ENCODE assay signal across 10 mouse cellular contexts in genomic region chr11:68150938-68151337, GRCm38 (mm10).
DNase-seq lines count a peak whose midpoint lies in the region; ATAC-seq and TF ChIP-seq lines count a peak whose summit lies in the region.
"Had no signal": no experiment of that assay in that cellular context is flagged by ENCODE, and none has a peak within 500 bp of the region (broad histone marks: within the 10 kb centered on the region; RNA-seq: fewer than 3 reads in every experiment).

No protein-coding gene starts in this region.

- H3K27ac ChIP-seq in lung, embryonic 14.5 days (ENCODE audit: low read depth), result no peak overlapping the region
- H3K27ac ChIP-seq in forebrain, embryonic 15.5 days (replicated peaks), result no peak overlapping the region
- H3K27ac ChIP-seq in midbrain, embryonic 12.5 days (replicated peaks), result peak overlapping the region; percentile 73

- H3K4me2 ChIP-seq in lung, embryonic 14.5 days, result no peak overlapping the region
- H3K4me2 ChIP-seq in forebrain, embryonic 15.5 days (replicated peaks), result no peak overlapping the region
- peak overlapping the region; percentile 24 for H3K4me2 ChIP-seq in midbrain, embryonic 12.5 days (replicated peaks)

- H3K9me3 ChIP-seq in lung, embryonic 14.5 days (ENCODE audit: low read depth, low read length), result no peaks in the 10 kb centered on the region
- no peaks in the 10 kb centered on the region for H3K9me3 ChIP-seq in forebrain, embryonic 15.5 days
- H3K9me3 ChIP-seq in midbrain, embryonic 12.5 days, result no peaks in the 10 kb centered on the region

- no peak overlapping the region for H3K4me3 ChIP-seq in lung, embryonic 14.5 days (ENCODE audit: low read depth, low read length)
- no peak overlapping the region for H3K4me3 ChIP-seq in forebrain, embryonic 15.5 days
- no peak overlapping the region for H3K4me3 ChIP-seq in midbrain, embryonic 12.5 days
- H3K4me3 ChIP-seq: erythroblast, embryonic 14.5 days had no signal

- 56% methylated on average over 2 of the region's 2 CpGs for WGBS in lung, embryonic 14.5 days
- 14% methylated on average over 2 of the region's 2 CpGs for WGBS in forebrain, embryonic 15.5 days
- WGBS in midbrain, embryonic 12.5 days, result 5% methylated on average over 2 of the region's 2 CpGs

- DNase-seq in lung, embryonic 14.5 days, result peak; percentile 42
- DNase-seq in lung, postnatal 14 days, result no peak
- no peak for DNase-seq in adrenal gland, postnatal 14 days
- DNase-seq in heart, adult 18-20 months, result no peak
- no peak for DNase-seq in heart, postnatal 4 days
- DNase-seq in layer of hippocampus, adult 9-11 months, result no peak
- DNase-seq: kidney, adult 2 months had no signal

- H3K4me1 ChIP-seq in lung, embryonic 14.5 days (ENCODE audit: insufficient read depth), result peaks cover 8% of the 10 kb centered on the region
- H3K4me1 ChIP-seq in forebrain, embryonic 15.5 days, result peaks cover 25% of the 10 kb centered on the region
- peaks cover 47% of the 10 kb centered on the region for H3K4me1 ChIP-seq in midbrain, embryonic 12.5 days

- H3K36me3 ChIP-seq in lung, embryonic 14.5 days (ENCODE audit: insufficient read depth), result no peaks in the 10 kb centered on the region
- no peaks in the 10 kb centered on the region for H3K36me3 ChIP-seq in forebrain, embryonic 15.5 days
- H3K36me3 ChIP-seq in midbrain, embryonic 12.5 days, result no peaks in the 10 kb centered on the region

- no peak for TF ChIP-seq CTCF in lung, embryonic 14.5 days (IDR thresholded peaks at IDR 0.05; ENCODE audit: low read depth)

- H3K27me3 ChIP-seq in lung, embryonic 14.5 days (ENCODE audit: insufficient read depth, low read length), result no peaks in the 10 kb centered on the region
- H3K27me3 ChIP-seq in forebrain, embryonic 15.5 days, result peaks cover 8% of the 10 kb centered on the region; the same call in 1 of the 2 replicates
- peaks cover 51% of the 10 kb centered on the region for H3K27me3 ChIP-seq in midbrain, embryonic 12.5 days

- no peak; the same call in 1 of the 2 replicates for ATAC-seq in lung, embryonic 14.5 days (ENCODE audit: insufficient read depth)
- ATAC-seq in forebrain, embryonic 15.5 days (replicated peaks), result peak; percentile 66
- ATAC-seq in midbrain, embryonic 12.5 days (ENCODE audit: low FRiP score, low read depth), result peak; percentile 81

- no peak overlapping the region for H3K9ac ChIP-seq in lung, embryonic 14.5 days
- H3K9ac ChIP-seq in forebrain, embryonic 15.5 days (replicated peaks), result no peak overlapping the region
- no peak overlapping the region for H3K9ac ChIP-seq in midbrain, embryonic 12.5 days (replicated peaks)
